Mouse (Mus musculus) olfactory bulb, adult 2 months (tissue): ENCODE data around the gene Hist1h2be.

Source experiments
- CTCF ChIP-seq: fragments of 200-500 bp; IDR thresholded peaks from 2 replicates; pipeline ENCODE4 v1.5.1; 2012; ENCODE audit warnings: low read depth, mild to moderate bottlenecking, low read length, moderate library complexity; ENCODE audit not compliant: insufficient read depth
- POLR2A ChIP-seq: fragments of 200-500 bp; IDR thresholded peaks from 2 replicates; pipeline ENCODE4 v1.6.1; 2012; ENCODE audit warnings: mild to moderate bottlenecking, low read depth, low read length, moderate library complexity; ENCODE audit not compliant: insufficient read depth

GRCm38 (mm10) chr13:23572218-23573033 lies 48.5 kb downstream of the Hist1h2be start:
- TF ChIP-seq CTCF, result no peak
- no peak for TF ChIP-seq POLR2A
